Mouse (Mus musculus): ENCODE data around the gene Dlgap1.

Dlgap1 gene

GRCm38 (mm10) chr17:70737424-70737823 lies 768.6 kb downstream of the Dlgap1 start:
- peak; percentile 35 to 36 for DNase-seq

- peak; percentile 55 to 56 for DNase-seq
Measured at GRCm38 (mm10) chr17:70738168-70738854, 769.4 kb downstream of the Dlgap1 start.

- no peak for DNase-seq
Measured at GRCm38 (mm10) chr17:70739346-70739745, 770.5 kb downstream of the Dlgap1 start.

GRCm38 (mm10) chr17:70741696-70742095 lies 772.8 kb downstream of the Dlgap1 start:
- no peak for DNase-seq

GRCm38 (mm10) chr17:70744570-70745153 lies 775.8 kb downstream of the Dlgap1 start:
- DNase-seq, result no peak

- no peak for DNase-seq
Measured at GRCm38 (mm10) chr17:70745385-70745784, 776.5 kb downstream of the Dlgap1 start.

GRCm38 (mm10) chr17:70746379-70747079 lies 777.7 kb downstream of the Dlgap1 start:
- DNase-seq, result peak in 1 of 2 experiments; percentile 23

- no peak for DNase-seq
Measured at GRCm38 (mm10) chr17:70747731-70748475, 779.0 kb downstream of the Dlgap1 start.

- no peak for DNase-seq
Measured at GRCm38 (mm10) chr17:70748476-70748830, 779.6 kb downstream of the Dlgap1 start.

GRCm38 (mm10) chr17:70748964-70749650 lies 780.2 kb downstream of the Dlgap1 start:
- no peak for DNase-seq

GRCm38 (mm10) chr17:70750236-70751160 lies 781.6 kb downstream of the Dlgap1 start:
- no peak for DNase-seq

- DNase-seq, result no peak
Measured at GRCm38 (mm10) chr17:70751161-70751651, 782.3 kb downstream of the Dlgap1 start.

GRCm38 (mm10) chr17:70751676-70752075 lies 782.8 kb downstream of the Dlgap1 start:
- DNase-seq, result no peak

- peak in 1 of 2 experiments; percentile 33 for DNase-seq
Measured at GRCm38 (mm10) chr17:70753444-70754032, 784.7 kb downstream of the Dlgap1 start.

- DNase-seq, result no peak
Measured at GRCm38 (mm10) chr17:70754041-70754440, 785.2 kb downstream of the Dlgap1 start.

GRCm38 (mm10) chr17:70754638-70755037 lies 785.8 kb downstream of the Dlgap1 start:
- DNase-seq, result no peak

GRCm38 (mm10) chr17:70755039-70755668 lies 786.3 kb downstream of the Dlgap1 start:
- peak; percentile 75 to 82 for DNase-seq

GRCm38 (mm10) chr17:70755669-70756263 lies 786.9 kb downstream of the Dlgap1 start:
- DNase-seq, result no peak

GRCm38 (mm10) chr17:70762001-70762400 lies 793.1 kb downstream of the Dlgap1 start:
- no peak for DNase-seq

- no peak for DNase-seq
Measured at GRCm38 (mm10) chr17:70762634-70763033, 793.8 kb downstream of the Dlgap1 start.
